Mouse (Mus musculus): ENCODE measurements around the gene Hecw2. TPM values are rescaled to one million over a fixed set of nuclear protein-coding genes. Genes with fewer than 3 reads are reported as not detected.

Gene Hecw2
- total and polyA plus RNA-seq, 2 experiments from 2014 or later, result 6.2 to 22.2 TPM

DNA sequence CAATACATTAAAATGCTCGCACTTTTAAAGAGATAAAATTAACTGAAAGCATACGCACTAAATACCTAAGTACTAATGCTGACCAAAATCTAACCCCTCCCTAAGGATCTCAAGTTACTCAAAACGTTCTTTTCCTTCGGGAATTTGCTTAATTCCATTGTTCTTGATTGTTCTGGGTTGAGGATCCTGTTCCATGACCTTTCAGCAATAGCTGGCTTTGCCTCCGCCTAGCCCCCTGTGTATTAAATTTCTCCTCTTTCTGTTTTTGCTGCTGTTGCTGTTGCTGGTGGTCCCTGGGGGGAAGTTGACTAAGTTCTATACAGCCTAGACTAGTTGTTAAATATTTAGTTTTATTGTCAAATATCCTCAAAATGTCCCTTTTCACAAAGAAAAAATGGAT is 85.7 kb downstream of the Hecw2 start:
- Histone ChIP-seq H3K27me3 (ENCODE audit: insufficient read depth, low read length) (no peaks in the 10 kb centered on the region), H3K4me2 (ENCODE audit: low read depth, low read length, poor library complexity, severe bottlenecking) (no peak overlapping the region), H3K9me3 (ENCODE audit: low read length) (no peaks in the 10 kb centered on the region), H3K9ac (replicated peaks; ENCODE audit: low read length, poor library complexity, severe bottlenecking) (no peak overlapping the region), H3K36me3 (ENCODE audit: insufficient read depth, low read length) (no peaks in the 10 kb centered on the region), H3K4me1 (ENCODE audit: insufficient read depth, low read length) (no peaks in the 10 kb centered on the region), H3K27ac (ENCODE audit: low read depth, low read length) (no peak overlapping the region), H3K4me3 (ENCODE audit: low read depth, low read length) (no peak overlapping the region)
- ATAC-seq (ENCODE audit: low FRiP score), result no peak
- WGBS, result 55% methylated on average over 5 of the region's 5 CpGs
- no peak for DNase-seq (ENCODE audit: low spot score)
- no peak for TF ChIP-seq CTCF (IDR thresholded peaks at IDR 0.05)

GRCm38 (mm10) chr1:54106756-54107155 is 88.2 kb downstream of the Hecw2 start:
- Histone ChIP-seq H3K9me3 (ENCODE audit: low read length) (no peaks in the 10 kb centered on the region), H3K4me3 (ENCODE audit: low read depth, low read length) (no peak overlapping the region), H3K27me3 (ENCODE audit: insufficient read depth, low read length) (no peaks in the 10 kb centered on the region), H3K9ac (replicated peaks; ENCODE audit: low read length, poor library complexity, severe bottlenecking) (no peak overlapping the region), H3K4me2 (ENCODE audit: low read depth, low read length, poor library complexity, severe bottlenecking) (no peak overlapping the region), H3K36me3 (ENCODE audit: insufficient read depth, low read length) (no peaks in the 10 kb centered on the region), H3K4me1 (ENCODE audit: insufficient read depth, low read length) (no peaks in the 10 kb centered on the region), H3K27ac (ENCODE audit: low read depth, low read length) (no peak overlapping the region)
- no peak for DNase-seq (ENCODE audit: low spot score)
- no peak for TF ChIP-seq CTCF (IDR thresholded peaks at IDR 0.05)
- 94% methylated on average over 3 of the region's 3 CpGs for WGBS
- ATAC-seq (ENCODE audit: low FRiP score), result no peak

DNA sequence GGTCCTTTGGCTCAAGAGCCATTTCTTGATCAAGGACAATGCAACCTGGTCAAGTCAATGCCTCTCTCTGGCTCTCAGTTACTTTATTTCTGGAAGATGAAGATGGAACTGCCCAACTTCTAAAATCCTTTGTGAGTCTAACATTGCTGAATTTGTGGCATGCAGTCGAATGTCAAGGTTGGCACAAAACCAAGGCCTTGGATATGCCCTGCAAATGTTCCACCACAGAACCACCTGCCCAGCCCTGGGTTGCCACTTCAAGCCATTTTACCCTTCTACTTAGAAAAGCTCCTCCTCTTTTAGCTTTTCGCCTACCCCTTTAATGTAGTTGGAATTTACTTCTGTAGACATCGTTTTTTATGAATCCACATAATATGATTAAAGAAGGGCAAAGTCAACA is 115.3 kb downstream of the Hecw2 start:
- no peak for TF ChIP-seq CTCF (IDR thresholded peaks at IDR 0.05)

DNA sequence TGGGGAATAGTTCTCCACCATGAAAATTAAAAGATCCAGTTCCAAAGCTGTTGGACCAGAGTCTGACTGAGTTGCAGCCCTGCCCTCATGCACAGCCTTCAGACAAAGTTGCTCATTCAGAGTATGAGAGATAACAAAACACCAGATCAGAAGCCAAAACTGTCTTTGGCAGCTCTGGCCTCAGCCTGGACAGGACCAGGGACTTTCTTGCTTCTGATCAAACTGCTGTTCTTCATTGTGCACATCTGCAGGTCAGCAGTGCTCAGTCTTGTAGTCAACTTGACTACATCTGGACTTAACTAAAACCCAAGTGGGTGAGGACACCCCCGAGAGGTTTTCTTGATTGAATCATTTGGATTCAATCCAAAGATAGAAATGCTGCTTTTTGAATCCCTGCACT is 120.5 kb downstream of the Hecw2 start:
- ATAC-seq (ENCODE audit: low FRiP score), result no peak
- DNase-seq (ENCODE audit: low spot score), result no peak
- 75% methylated on average over 1 of the region's 1 CpGs for WGBS
- Histone ChIP-seq H3K36me3 (ENCODE audit: insufficient read depth, low read length) (no peaks in the 10 kb centered on the region), H3K27me3 (ENCODE audit: insufficient read depth, low read length) (no peaks in the 10 kb centered on the region), H3K9ac (replicated peaks; ENCODE audit: low read length, poor library complexity, severe bottlenecking) (no peak overlapping the region), H3K27ac (ENCODE audit: low read depth, low read length) (no peak overlapping the region), H3K4me1 (ENCODE audit: insufficient read depth, low read length) (no peaks in the 10 kb centered on the region), H3K4me2 (ENCODE audit: low read depth, low read length, poor library complexity, severe bottlenecking) (no peak overlapping the region), H3K9me3 (ENCODE audit: low read length) (no peaks in the 10 kb centered on the region), H3K4me3 (ENCODE audit: low read depth, low read length) (no peak overlapping the region)
- no peak for TF ChIP-seq CTCF (IDR thresholded peaks at IDR 0.05)

More for the DNA sequence above, 115.3 kb downstream of the Hecw2 start:
- Histone ChIP-seq H3K27ac (ENCODE audit: low read depth, low read length) (no peak overlapping the region), H3K36me3 (ENCODE audit: insufficient read depth, low read length) (no peaks in the 10 kb centered on the region), H3K4me2 (ENCODE audit: low read depth, low read length, poor library complexity, severe bottlenecking) (no peak overlapping the region), H3K4me1 (ENCODE audit: insufficient read depth, low read length) (no peaks in the 10 kb centered on the region), H3K27me3 (ENCODE audit: insufficient read depth, low read length) (no peaks in the 10 kb centered on the region), H3K9me3 (ENCODE audit: low read length) (no peaks in the 10 kb centered on the region), H3K9ac (replicated peaks; ENCODE audit: low read length, poor library complexity, severe bottlenecking) (no peak overlapping the region), H3K4me3 (ENCODE audit: low read depth, low read length) (no peak overlapping the region)
- no peak for DNase-seq (ENCODE audit: low spot score)
- ATAC-seq (ENCODE audit: low FRiP score), result no peak
- WGBS, result 91% methylated on average over 3 of the region's 3 CpGs

DNA sequence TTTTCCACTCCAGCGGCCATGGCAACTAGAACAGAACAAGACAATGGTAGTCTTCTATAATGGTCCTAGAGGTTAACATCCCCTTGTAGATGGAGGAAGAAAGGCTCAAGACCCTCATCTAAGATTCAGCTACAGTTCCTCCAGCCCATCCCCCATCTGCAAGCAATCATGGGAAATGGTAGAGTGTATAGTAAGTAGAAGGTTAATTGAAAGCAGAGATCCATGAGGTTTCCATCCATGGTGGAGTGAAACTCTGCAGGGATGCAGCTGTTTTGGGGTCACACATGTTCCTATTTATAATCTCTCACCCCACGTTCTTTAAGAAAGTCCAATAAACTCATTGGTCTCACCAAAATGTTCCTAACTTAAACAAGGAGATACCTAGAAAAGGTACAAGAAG is 124.8 kb downstream of the Hecw2 start:
- ATAC-seq (ENCODE audit: low FRiP score) (no peak), DNase-seq (ENCODE audit: low spot score) (no peak)
- Histone ChIP-seq H3K4me1 (ENCODE audit: insufficient read depth, low read length) (no peaks in the 10 kb centered on the region), H3K9ac (replicated peaks; ENCODE audit: low read length, poor library complexity, severe bottlenecking) (no peak overlapping the region), H3K36me3 (ENCODE audit: insufficient read depth, low read length) (no peaks in the 10 kb centered on the region), H3K27ac (ENCODE audit: low read depth, low read length) (no peak overlapping the region), H3K4me3 (ENCODE audit: low read depth, low read length) (no peak overlapping the region), H3K9me3 (ENCODE audit: low read length) (no peaks in the 10 kb centered on the region), H3K4me2 (ENCODE audit: low read depth, low read length, poor library complexity, severe bottlenecking) (no peak overlapping the region), H3K27me3 (ENCODE audit: insufficient read depth, low read length) (no peaks in the 10 kb centered on the region)
- no peak for TF ChIP-seq CTCF (IDR thresholded peaks at IDR 0.05)
- 88% methylated on average over 2 of the region's 2 CpGs for WGBS

DNA sequence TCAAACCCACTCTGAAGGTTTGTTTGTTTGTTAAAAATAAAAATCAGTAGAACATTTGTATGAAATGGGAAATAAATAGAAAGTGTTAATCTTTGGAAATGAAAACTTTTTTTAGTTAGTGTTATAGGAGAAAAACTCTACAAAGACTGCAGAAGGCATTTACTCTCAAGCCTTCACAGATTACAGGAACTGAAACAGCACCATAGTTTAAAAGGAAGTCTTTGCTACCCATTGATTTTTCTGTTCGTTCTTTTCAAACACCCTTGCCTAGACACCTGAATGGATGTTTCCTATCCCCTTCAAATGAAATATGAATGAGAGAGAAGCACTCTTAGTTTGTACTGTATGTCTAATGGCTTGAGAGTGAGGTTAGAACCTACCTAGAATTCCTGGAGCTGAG is 126.7 kb downstream of the Hecw2 start:
- 69% methylated on average over 1 of the region's 1 CpGs for WGBS

More for the DNA sequence above, 126.7 kb downstream of the Hecw2 start:
- H3K27me3 ChIP-seq (ENCODE audit: insufficient read depth, low read length), result no peaks in the 10 kb centered on the region
- no peaks in the 10 kb centered on the region for H3K36me3 ChIP-seq (ENCODE audit: insufficient read depth, low read length)
- no peak for DNase-seq (ENCODE audit: low spot score)
- TF ChIP-seq CTCF (IDR thresholded peaks at IDR 0.05), result no peak
- no peak overlapping the region for H3K4me2 ChIP-seq (ENCODE audit: low read depth, low read length, poor library complexity, severe bottlenecking)
- no peak overlapping the region for H3K9ac ChIP-seq (replicated peaks; ENCODE audit: low read length, poor library complexity, severe bottlenecking)
- no peak overlapping the region for H3K4me3 ChIP-seq (ENCODE audit: low read depth, low read length)
- no peak for ATAC-seq (ENCODE audit: low FRiP score)
- H3K9me3 ChIP-seq (ENCODE audit: low read length), result no peaks in the 10 kb centered on the region
- no peak overlapping the region for H3K27ac ChIP-seq (ENCODE audit: low read depth, low read length)
- H3K4me1 ChIP-seq (ENCODE audit: insufficient read depth, low read length), result no peaks in the 10 kb centered on the region

Measured in midbrain, postnatal 0 days (tissue).